Mouse (Mus musculus) layer of hippocampus, postnatal 14 days (tissue): ENCODE measurements around the gene Lix1l. TPM values are rescaled to one million over a fixed set of nuclear protein-coding genes. Genes with fewer than 3 reads are reported as not detected.
"Not testable (repeated sequence)": the region's sequence is repeated elsewhere in the genome, so short reads cannot be mapped to it uniquely, and the experiment has no call there.

Source experiments
- DNase-seq, 2 experiments: peaks; one replicate each; pipeline ENCODE4 v3.0.0; 2021 to 2022; ENCODE audit warnings: low spot score in 2 of 2, mixed read lengths in 1 of 2
- total RNA-seq, 2 experiments: library from RNA; stranded (reverse); gene quantifications; 2 replicates each; pipeline ENCODE4 v1.2.3; 2021

Lix1l gene
- total RNA-seq, 2 experiments from 2014 or later = 31.6 to 32.8 TPM

DNA sequence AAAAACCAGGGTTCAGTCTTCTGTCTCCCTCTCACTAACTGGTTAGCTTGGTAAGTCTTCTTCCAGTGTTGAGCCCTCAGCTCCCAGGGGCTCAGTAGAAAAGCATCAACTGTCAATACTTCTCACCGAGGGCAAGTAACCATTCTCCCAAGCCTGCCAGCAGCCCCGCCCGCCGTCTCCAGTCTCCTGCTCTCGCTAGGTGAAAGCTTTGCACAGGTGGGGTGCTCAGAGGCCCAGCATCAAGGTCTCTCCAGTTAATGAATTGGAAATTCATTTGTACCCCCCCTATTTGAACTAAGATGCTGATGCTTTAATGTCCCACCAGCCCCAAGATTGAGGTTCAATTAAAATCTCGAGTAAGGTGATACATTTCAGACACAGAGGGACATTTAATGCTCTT is 19.8 kb upstream of the Lix1l start:
- DNase-seq = no peak

DNA sequence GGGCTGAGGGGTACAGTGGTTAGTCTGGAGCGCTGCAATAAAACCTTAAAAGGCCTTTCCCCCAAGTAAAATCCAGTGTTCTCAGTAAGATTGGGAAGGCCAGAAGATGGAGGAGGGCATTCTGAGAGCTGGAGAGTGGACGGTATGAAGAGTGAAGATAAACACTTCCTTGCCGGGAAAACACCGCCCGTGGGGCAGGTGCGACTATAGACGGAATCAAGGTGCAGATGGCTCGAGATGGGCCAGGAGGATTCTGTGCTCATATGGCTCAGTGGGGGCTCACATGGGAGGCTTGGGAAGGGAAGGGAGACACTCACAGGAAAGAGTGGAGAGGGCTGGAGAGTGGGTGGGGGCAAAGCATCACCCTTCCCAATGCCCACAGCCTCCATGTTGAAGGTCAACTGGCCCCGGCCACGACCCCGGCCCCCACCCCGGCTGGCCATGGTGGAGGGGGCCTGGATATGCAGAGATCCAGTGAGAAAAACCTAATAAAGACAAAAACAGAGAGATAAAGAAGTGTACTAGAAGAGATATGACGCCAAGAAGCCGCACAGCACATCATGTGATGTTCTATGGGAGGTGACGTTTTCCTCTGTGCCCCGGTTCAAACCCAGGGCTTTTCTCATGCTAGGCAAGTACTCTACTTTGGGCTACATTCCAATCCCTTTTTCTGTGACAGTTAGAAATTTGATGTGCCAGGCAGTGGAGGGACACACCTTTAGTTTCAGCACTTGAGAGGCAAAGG is 19.0 kb upstream of the Lix1l start:
- no peak for DNase-seq

DNA sequence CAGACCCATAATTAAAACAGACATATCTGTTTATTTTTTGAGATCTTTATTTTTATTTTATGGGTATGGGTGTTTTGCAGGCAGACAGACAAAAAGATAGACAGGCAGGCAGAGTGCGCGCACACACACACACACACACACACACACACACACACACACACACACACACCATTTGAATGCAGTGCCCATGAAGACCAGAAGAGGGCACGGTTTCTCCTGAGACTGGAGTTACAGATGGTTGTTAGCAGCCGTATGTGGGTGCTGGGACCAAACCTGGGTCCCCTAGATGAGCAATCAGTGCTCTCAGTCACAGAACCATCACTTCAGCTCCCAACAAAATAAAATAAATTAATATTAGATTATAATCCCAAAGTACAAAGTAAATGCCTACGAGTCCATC is 17.6 kb upstream of the Lix1l start:
- DNase-seq = no peak

DNA sequence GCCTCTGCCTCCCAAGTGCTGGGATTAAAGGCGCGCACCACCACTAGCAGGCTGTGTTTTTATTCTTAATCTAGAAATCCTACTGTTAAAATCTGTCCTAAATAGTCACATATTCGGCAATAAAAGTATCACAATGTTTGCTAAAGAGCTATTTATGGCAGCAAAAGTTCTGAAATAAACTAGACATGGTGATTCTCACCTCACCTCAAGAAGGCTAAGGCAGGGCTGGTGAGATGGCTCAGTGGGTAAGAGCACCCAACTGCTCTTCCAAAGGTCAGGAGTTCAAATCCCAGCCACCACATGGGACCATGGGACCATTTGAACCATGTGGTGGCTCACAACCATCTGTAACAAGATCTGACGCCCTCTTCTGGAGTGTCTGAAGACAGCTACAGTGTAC is 10.3 kb upstream of the Lix1l start:
- no peak for DNase-seq

DNA sequence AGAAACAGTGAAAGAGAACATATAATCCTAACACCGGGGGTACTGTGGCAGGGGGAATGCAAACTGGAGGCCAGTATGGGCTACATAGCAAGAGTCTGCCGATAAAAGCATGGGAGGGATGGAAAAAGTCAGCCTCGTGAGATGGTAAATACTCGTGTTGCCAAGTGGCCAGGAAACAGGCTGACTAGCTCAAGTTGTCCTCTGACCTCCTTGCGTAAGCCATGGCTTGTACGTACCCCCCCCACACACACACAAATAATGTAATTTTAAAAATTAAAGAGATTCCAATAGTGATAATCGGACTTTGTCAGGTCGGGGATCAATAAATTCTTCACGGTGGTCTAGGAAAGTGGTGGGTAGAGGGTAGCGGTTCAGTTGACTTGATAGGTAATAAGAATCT is 7.6 kb upstream of the Lix1l start:
- DNase-seq = no peak

DNA sequence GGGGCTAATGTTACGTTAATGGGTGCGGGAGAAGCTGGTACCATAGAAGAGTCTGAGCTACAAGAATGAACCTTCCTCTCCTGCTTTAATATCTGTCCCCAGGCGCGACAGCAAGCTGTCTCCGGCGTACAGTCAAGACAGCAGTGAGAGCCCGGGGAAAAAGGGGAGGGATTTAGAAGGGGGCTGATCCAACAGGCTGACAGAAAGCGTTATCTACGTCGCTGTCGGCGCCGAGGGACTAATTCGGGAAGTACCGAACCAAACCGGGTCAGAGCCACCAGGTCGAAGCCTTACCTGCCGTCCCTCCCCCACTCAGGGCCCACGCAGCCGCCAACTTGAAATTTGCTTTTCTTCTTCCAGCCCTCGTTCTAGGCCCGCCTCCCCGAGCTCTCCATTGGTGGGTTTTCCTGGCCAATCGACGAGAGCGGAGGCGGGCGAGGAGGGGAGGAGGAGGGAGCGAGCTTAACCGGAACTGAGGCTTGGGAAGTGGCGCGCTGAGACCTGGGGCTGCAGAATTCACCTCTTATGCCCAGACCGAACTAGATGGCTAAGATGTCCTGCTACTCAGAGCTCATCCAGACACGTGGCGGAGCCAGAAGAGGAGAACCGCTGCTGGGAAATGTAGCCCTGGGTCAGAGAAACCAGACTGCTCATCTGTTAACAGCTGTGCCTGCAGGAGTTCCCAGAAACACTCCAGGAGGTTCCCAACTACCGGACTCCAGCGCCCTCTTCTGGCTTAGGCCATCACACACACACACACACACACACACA is 7.0 kb upstream of the Lix1l start, which contains the start of gene Polr3gl:
Polr3gl (minus strand) TSS at position 392 of the 771 bp plus-strand sequence.
- DNase-seq = peak; percentile 94 to 95

DNA sequence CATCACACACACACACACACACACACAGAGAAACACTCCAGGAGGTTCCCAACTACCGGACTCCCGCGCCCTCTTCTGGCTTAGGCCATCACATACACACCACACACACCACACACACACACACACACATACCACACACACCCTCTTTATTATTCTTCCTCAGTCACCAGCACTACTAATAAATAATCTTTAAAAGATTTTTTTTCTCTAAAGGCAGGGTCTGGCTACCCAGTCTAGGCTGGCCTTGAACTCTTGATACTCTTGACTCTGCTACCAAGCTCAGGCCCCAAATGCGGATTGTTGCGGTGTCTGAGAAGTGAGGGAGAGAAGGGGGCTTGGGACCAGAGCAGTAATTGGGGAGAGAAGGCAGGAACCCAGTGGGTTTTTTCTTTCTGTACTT is 6.1 kb upstream of the Lix1l start:
- DNase-seq = no peak

DNA sequence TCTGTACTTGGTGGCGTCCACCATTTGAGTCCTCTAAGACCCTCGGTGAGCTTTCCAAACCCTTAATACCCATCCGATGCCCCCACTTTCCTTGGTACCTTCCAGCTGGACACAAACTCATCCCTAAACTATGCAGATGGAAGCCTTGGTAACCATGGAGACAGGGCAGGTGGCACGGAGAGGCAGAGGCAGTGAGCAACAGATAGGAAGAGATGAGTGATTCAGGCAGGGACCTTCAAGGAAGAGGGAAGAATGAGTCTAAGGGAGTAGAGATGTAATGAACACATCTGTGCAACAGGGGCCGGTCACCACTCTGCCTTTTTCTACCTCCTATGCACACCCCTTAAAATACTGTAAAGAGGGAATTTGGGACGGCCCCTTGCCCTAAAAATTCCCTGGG is 5.3 kb upstream of the Lix1l start:
- DNase-seq = peak in 1 of 2 experiments; percentile 45

DNA sequence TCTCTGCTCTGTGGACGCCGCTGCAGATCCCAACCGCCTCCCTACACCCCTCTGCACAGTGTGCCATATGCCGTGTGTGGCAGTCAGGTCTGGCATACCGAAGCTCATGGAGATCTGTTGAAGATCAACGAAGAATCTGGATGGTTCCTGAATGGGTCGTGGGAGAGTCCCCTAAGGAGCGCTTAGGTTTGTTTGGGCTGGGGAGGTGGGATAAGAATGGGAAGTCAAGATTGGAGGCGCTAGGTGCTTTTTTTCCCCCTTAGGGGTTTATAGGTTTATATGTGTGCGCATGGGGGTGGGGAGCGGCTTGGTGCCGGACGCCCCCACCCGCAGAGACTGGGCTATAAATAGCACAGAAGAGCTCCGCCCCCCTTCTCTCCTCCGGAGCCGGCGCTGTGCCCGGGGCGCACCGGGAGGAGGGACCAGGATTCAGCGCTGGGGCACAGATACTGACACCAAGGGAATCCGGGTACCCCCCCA is 4.7 kb upstream of the Lix1l start, which contains the start of gene Ankrd34a:
Ankrd34a (plus strand) TSS at position 409 of the 480 bp plus-strand sequence.
- DNase-seq = peak; percentile 73 to 75

DNA sequence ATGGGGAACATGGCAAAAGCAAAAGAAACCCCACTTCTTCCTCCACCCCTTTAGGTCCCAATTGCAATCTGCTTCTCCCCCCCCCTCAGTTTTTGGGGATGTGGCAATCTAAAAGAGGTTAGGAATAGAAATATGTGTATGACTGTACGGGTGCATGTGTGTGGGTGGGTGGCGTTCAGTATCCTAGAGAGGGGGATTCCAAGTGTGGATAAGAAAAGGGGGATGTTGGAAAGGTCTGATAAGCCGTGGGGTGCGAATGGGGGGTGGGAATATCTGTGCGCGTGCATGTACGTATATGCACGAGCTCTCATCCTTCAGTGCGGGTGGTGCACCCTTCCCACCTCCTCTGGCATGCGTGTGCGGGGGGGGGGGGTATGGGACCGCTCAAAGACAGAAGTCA is 4.1 kb upstream of the Lix1l start:
- no peak for DNase-seq

DNA sequence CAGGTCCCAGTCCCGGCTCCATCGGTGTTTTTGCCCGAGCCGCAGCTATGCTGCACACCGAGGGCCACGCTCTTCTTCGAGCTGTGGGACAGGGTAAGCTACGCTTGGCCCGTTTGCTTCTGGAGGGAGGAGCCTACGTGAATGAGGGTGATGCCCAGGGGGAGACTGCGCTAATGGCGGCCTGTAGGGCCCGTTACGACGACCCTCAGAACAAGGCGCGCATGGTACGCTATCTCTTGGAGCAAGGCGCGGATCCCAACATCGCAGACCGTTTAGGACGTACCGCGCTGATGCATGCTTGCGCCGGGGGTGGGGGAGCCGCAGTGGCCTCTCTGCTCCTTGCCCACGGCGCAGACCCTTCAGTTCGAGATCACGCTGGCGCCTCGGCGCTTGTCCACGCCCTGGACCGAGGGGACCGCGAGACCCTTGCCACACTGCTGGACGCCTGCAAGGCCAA is 3.5 kb upstream of the Lix1l start:
- peak in 1 of 2 experiments; percentile 64 for DNase-seq

DNA sequence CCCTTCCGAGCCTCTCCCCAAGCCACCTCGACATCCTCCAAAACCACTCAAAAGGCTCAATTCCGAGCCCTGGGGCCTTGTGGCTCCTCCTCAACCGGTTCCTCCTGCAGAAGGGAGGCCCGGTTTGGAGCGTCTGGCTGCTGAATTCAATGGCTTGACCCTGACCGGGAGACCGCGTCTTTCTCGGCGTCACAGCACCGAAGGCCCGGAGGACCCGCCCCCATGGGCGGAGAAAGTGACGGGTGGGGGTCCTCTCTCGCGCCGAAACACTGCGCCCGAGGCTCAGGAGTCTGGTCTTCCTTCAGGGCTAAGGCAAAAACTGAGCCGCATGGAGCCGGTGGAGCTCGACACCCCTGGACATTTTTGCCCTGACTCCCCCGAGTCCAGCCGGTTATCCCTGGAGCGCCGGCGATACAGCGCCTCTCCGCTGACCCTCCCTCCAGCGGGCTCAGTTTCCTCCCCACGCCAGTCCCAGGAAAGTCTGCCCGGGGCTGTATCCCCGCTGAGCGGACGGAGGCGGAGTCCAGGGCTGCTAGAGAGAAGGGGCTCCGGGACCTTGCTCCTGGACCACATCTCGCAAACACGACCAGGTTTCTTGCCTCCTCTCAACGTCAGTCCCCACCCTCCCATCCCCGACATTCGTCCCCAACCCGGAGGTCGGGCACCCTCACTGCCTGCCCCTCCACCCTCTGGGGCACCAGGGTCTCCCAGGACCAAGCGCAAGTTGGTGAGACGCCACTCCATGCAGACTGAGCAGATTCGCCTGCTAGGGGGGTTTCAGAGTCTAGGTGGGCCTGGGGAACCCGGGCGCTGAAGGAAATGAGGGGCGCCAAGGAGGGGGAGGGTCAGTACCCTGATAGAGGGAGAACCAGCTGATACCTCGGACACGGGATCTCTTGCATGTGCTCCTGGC is 2.5 kb upstream of the Lix1l start:
- peak; percentile 68 to 73 for DNase-seq

DNA sequence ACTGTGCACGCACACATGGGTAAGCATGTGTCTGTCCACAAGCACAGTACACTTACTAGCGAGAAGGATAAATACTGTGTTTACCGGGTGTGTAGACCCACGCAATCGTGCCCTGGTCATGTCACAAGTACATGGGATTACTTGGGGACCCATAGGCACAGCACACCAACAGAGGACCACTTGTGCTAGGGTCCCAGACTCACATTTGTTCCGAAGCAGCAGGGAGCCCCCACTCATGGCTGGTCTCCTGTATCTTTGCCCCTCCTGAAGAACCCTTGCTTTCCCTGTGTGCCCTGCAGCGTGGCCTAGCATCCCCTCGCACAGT is 1.9 kb upstream of the Lix1l start:
- no peak for DNase-seq

DNA sequence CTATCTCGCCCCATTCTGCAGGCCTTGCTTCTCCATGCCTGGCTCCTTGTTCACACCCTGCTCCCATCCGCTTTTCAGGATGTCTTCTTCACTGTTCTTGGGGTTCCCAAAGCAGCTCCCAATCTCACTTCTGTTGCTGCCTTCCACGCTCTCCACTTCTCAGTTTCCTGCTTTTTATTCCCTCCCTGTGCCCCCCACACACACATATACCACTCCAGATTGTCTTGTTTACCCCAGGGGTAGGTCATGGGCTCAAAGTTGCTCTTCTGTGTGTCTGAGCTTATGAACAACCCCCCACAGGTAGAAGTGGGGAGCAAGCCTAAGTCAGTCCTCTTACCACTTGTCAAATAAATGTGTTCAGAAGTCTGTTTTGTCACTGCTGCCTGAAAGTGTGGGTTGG is 1.5 kb upstream of the Lix1l start:
- DNase-seq = no peak

DNA sequence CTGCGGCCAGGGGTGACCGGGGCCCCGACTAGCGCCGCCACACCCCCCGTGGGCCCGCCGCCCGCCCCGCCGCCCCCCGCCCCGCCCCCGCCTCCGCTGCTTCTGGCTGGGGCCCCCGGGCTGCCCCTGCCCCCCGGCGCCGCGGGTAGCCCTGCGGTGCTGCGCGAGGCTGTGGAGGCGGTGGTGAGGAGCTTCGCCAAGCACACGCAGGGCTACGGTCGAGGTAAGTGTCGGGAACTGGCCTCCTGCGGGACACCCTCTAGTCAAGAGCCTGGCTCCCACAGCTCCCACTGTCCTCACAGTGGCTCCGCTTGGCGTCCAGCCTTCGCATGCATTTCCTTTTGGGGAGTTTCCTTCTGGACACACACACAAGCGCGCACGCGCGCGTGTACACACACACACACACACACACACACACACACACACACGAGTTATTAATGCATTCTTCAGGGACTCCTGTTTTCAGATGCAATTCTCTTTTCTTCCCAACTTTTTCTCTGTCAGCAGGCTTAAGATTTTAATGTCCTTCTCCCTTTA is 370 bp downstream of the Lix1l start:
- peak; percentile 59 to 61 for DNase-seq

DNA sequence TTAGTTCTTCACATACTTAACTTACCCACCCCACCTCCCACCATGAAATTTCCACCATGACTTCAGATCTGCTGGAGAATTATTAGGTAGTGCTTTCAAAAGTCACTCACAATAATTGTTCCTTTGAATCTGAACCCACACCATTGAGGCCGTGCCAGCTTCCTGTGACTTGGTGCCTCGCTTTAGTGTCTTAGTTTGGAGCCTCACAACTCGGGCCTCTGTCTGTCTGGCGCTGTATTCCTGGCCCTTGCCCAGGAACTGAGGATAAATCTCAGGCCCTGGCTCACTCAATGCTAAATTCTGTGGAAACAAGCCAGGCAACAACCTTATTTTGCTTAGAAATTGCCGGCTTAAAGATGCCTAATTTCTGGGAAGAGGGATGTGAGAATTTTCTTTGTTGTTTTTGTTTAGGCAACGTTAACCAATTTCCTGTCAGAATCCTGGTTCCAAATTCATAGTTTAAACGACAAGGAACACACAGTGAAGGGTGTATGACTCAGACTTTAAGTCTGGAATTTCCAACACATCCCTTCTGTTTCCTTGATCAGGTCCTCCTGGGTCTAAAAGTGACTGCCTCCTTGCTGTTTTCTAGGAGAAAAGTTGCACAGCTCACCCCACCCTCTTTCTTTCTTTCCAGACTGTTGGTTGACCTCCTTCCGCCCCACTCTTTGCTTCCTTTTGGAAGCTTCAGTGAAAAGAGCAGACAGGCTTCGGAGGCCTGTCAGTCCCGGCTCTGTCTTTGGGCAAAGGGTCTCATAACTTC is 1.2 kb downstream of the Lix1l start:
- peak in 1 of 2 experiments; percentile 63 for DNase-seq

DNA sequence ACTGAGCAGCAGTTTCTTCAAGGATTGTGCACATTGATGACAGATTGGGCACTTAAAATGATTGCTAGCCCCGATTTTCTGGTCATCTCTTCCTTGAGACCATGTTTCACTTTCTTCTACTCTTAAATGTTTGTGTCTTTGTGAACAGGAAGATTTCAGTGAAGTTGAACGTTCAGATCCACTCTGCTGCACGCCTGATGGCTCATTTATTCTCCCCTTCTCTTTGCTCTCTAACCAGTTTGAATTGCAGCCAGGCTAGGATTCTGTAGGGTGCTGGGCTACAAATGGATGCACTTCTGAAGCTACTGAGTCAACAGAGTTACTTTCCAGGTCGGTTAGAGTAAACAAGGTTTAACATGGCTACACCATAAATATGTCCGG is 1.7 kb downstream of the Lix1l start:
- DNase-seq = no peak

DNA sequence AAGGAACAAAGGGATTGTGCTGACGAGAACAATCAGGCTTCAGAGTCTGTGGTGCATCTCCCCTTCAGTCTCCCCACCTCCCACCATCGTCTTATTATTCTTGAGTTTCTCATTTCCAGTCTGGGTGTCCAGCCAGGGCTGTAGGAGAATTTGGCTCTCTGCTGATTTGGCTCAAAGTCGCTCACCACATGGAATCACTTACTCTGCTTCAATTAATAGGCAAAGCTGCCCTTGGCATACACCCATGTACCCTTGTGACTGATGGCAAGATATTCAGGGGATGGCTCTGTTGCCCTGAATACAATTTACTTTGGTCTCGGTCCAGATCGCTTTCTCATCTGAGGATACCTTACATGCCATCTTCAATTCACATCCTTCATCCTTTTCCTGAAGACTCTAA is 2.4 kb downstream of the Lix1l start:
- DNase-seq = no peak

DNA sequence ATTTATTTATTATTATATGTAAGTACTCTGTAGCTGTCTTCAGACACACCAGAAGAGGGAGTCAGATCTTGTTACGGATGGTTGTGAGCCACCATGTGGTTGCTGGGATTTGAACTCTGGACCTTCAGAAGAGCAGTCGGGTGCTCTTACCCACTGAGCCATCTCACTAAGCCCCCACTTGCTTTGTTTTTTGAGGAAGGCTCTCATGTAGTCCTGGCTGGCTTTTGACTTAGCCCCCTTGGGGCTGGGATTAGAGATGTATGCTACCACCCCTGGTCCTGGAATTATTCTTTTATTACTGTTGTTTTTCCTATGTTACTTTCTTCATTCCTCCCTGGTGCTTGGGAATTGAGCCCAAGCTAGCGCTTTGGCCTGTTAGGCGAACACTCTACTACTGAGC is 5.1 kb downstream of the Lix1l start:
- DNase-seq = not testable (repeated sequence)

DNA sequence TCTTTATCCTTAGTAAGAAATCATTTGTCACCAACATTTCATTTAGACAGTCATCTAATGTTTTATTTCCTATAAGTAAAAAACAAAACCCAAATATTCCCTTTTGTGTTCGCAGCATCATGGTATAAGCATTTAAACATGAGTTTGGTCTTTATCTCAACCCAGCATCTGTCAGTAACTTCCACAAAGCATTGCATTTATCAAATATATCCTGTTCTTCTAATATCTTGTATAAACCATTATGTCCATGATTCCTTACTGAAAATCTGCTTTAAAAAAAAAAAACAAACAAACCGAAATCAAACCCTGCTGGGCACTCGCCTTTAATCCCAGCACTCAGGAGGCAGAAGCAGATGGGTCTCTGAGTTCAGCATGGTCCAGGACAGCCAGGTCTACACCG is 5.7 kb downstream of the Lix1l start:
- no peak for DNase-seq
